Mouse (Mus musculus) ES-Bruce4 (cell line): ENCODE measurements around the gene Gzmm.

Source experiments
- CTCF ChIP-seq: IDR thresholded peaks from one replicate; pipeline ENCODE4 v1.8.1; 2011; ENCODE audit warnings: low read depth, low read length
- EP300 ChIP-seq: IDR thresholded peaks from 2 replicates; pipeline ENCODE4 v1.6.1; 2011; ENCODE audit warnings: low read depth, low read length; ENCODE audit not compliant: insufficient read depth

GRCm38 (mm10) chr10:79671396-79672087 is 17.3 kb upstream of the Gzmm start:
- TF ChIP-seq CTCF: no peak
- peak; percentile 67 for TF ChIP-seq EP300
